Mouse (Mus musculus) spleen, embryonic (tissue): ENCODE results near the gene Scgb1b2.

Experiments used
- CTCF ChIA-PET: fragments of 350-600 bp; sonication (Branson Sonifier 250); formaldehyde crosslinking; loops from one replicate; lab custom pipeline; 2022; lab: Charles Lee

Scgb1b2 gene

DNA sequence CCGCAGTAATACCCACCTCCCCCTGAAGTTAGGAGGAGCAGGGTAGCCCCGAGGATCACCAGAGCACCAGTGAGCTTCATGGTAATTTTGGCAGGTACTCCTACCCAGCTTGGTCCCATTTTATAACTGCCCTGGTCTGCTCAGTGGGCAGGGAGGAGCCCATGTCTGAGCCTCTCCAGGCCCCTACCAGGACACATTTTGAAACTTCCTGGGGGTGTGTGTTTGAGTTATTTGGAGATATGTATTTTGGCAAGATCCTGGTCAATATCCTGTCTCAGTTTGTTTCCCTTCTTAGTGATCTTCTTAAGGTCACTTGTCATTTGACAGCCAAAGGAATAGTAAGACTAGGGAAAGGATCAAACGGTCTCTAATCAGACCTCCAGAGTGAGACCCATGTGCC lies at the start of gene Scgb1b2:
Gene Scgb1b2 (minus strand): TSS at position 101 of the 400 bp plus-strand sequence.
- CTCF ChIA-PET: no interaction called here

DNA sequence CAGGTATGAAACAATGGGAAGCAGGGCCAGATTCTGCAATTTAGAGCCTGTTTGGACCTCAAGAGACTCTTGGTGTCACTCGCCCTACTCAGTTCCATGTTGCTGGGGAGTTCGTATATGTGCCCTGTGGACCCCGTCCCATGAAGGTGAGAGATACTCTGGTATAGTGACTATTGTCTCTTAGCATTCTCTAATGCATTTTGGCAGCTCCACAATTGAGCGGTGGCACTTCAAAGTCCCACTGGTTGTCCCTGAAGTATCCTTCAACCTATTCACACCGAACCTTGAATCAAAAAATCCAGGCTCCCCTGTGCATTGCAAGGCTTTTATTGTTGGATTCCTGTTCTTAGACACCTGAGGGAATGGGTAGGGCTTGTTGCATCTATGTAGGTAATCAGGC lies 1.4 kb downstream of the Scgb1b2 start, which contains the start of gene Scgb2b2:
Gene Scgb2b2 (plus strand): TSS at position 301 of the 400 bp plus-strand sequence.
- CTCF ChIA-PET: no interaction called here
